Mouse (Mus musculus): ENCODE results near the gene Nfasc. TPM values are rescaled to one million over a fixed set of nuclear protein-coding genes. Genes with fewer than 3 reads are reported as not detected.

Nfasc gene
- total and polyA plus RNA-seq, 3 experiments: 0.04 TPM; not detected in 2

- Histone ChIP-seq H3K4me3 (replicated peaks in 1 of 3; ENCODE audit: low read depth in 2 of 3, low read length in 2 of 3, poor library complexity in 1 of 3) (peak overlapping the region in 1 of 3 experiments; percentile 27), H3K4me2 (ENCODE audit: insufficient read depth, low read depth, poor library complexity, severe bottlenecking) (peak overlapping the region; percentile 53; the same call in 1 of the 2 replicates), H3K79me2 (replicated peaks; ENCODE audit: control insufficient read depth, extremely low read depth, insufficient read depth, poor library complexity, severe bottlenecking) (no peaks in the 10 kb centered on the region), H3K9ac (ENCODE audit: insufficient read depth, low read depth) (no peak overlapping the region), H3K27me3 (replicated peaks) (peaks cover 54% of the 10 kb centered on the region), H3K36me3 (replicated peaks in 1 of 2; ENCODE audit: control insufficient read depth in 1 of 2, insufficient read depth in 1 of 2, low read length in 1 of 2) (no peaks in the 10 kb centered on the region), H3K27ac (ENCODE audit: insufficient read depth, low read depth) (no peak overlapping the region), H3K4me1 (ENCODE audit: control insufficient read depth in 1 of 2, insufficient read depth in 2 of 2) (peaks cover 35 to 59% of the 10 kb centered on the region in 2 experiments), H3K9me3 (replicated peaks; ENCODE audit: low read length) (no peaks in the 10 kb centered on the region)
- dilution Hi-C loops (cut with MboI; ENCODE audit: extremely low pct_ligation_motif_present, extremely low pct_unique_long_range_greater_than_20kb, low sequenced_read_pairs): no loop called here
- TF ChIP-seq BHLHE40 (IDR thresholded peaks at IDR 0.05; ENCODE audit: low read depth, low read length) (peak; percentile 39; the same call in 1 of the 2 replicates), SMC3 (IDR thresholded peaks at IDR 0.05; ENCODE audit: low read depth, low read length) (peak; percentile 15; the same call in 1 of the 2 replicates), POLR2AphosphoS2 (IDR thresholded peaks at IDR 0.05; ENCODE audit: low read depth, low read length) (no peak), CTCF (conservative IDR thresholded peaks at IDR 0.05 in 1 of 2, IDR thresholded peaks at IDR 0.05 in 1 of 2; ENCODE audit: low read depth in 2 of 2, low read length in 2 of 2) (no peak), IRF4 (IDR thresholded peaks at IDR 0.05; ENCODE audit: low read depth, low read length) (peak; percentile 74), CHD2 (IDR thresholded peaks at IDR 0.05; ENCODE audit: low read length) (peak; percentile 76), MAZ (IDR thresholded peaks at IDR 0.05; ENCODE audit: low read depth, low read length) (peak; percentile 65; the same call in 1 of the 2 replicates), EP300 (IDR thresholded peaks at IDR 0.05; ENCODE audit: low read length) (peak; percentile 55), MAFK (IDR thresholded peaks at IDR 0.05; ENCODE audit: insufficient replicate concordance, low read length) (no peak), MXI1 (IDR thresholded peaks at IDR 0.05; ENCODE audit: low read depth, low read length) (no peak; the same call in 1 of the 2 replicates), JUN (IDR thresholded peaks at IDR 0.05; ENCODE audit: insufficient read depth, low read depth, low read length) (no peak), ETS1 (conservative IDR thresholded peaks at IDR 0.05; ENCODE audit: low read depth, low read length) (peak; percentile 66), TCF12 (IDR thresholded peaks at IDR 0.05; ENCODE audit: low read depth, low read length) (peak; percentile 84), USF1 (IDR thresholded peaks at IDR 0.05; ENCODE audit: low read depth, low read length) (no peak), ELF1 (IDR thresholded peaks at IDR 0.05; ENCODE audit: low read depth, low read length) (peak; percentile 56), HCFC1 (IDR thresholded peaks at IDR 0.05; ENCODE audit: low read depth, low read length) (0 out of 2 replicates have a peak, but pooled peaks have one; percentile 14), KAT2A (IDR thresholded peaks at IDR 0.05; ENCODE audit: insufficient replicate concordance, low read length) (0 out of 2 replicates have a peak, but pooled peaks have one; percentile 14), SIN3A (IDR thresholded peaks at IDR 0.05; ENCODE audit: low read length) (0 out of 2 replicates have a peak, but pooled peaks have one; percentile 51)
- peak; percentile 89 for DNase-seq (ENCODE audit: extremely low read depth)
- in situ Hi-C loops (cut with MboI; ENCODE audit: low pct_ligation_motif_present, low pct_unique_long_range_greater_than_20kb, low sequenced_read_pairs): no loop called here
Measured at GRCm38 (mm10) chr1:132530631-132531191, 210.9 kb downstream of the Nfasc start.

GRCm38 (mm10) chr1:132528647-132529334 lies 212.8 kb downstream of the Nfasc start:
- no peak for DNase-seq (ENCODE audit: extremely low read depth)
- dilution Hi-C loops (cut with MboI; ENCODE audit: extremely low pct_ligation_motif_present, extremely low pct_unique_long_range_greater_than_20kb, low sequenced_read_pairs): no loop called here
- H3K4me3 ChIP-seq (replicated peaks in 1 of 3; ENCODE audit: low read depth in 2 of 3, low read length in 2 of 3, poor library complexity in 1 of 3): no peak overlapping the region
- no peak for TF ChIP-seq MEF2A (IDR thresholded peaks at IDR 0.05; ENCODE audit: borderline replicate concordance, low read depth, low read length)
- no peak for TF ChIP-seq RAD21 (IDR thresholded peaks at IDR 0.05; ENCODE audit: low read depth, low read length)
- no peak for TF ChIP-seq ELF1 (IDR thresholded peaks at IDR 0.05; ENCODE audit: low read depth, low read length)
- no peak for TF ChIP-seq SIN3A (IDR thresholded peaks at IDR 0.05; ENCODE audit: low read length)
- no peak for TF ChIP-seq E2F4 (IDR thresholded peaks at IDR 0.05; ENCODE audit: insufficient replicate concordance, low read depth, low read length)
- TF ChIP-seq KAT2A (IDR thresholded peaks at IDR 0.05; ENCODE audit: insufficient replicate concordance, low read length): no peak
- TF ChIP-seq EP300 (IDR thresholded peaks at IDR 0.05; ENCODE audit: low read length): no peak
- TF ChIP-seq MXI1 (IDR thresholded peaks at IDR 0.05; ENCODE audit: low read depth, low read length): no peak
- TF ChIP-seq ZC3H11A (IDR thresholded peaks at IDR 0.05; ENCODE audit: low read depth, low read length): no peak
- TF ChIP-seq MAZ (IDR thresholded peaks at IDR 0.05; ENCODE audit: low read depth, low read length): no peak
- TF ChIP-seq POLR2AphosphoS2 (IDR thresholded peaks at IDR 0.05; ENCODE audit: low read depth, low read length): no peak
- TF ChIP-seq MAFK (IDR thresholded peaks at IDR 0.05; ENCODE audit: insufficient replicate concordance, low read length): no peak
- TF ChIP-seq PAX5 (IDR thresholded peaks at IDR 0.05; ENCODE audit: low read length): no peak
- TF ChIP-seq HCFC1 (IDR thresholded peaks at IDR 0.05; ENCODE audit: low read depth, low read length): no peak
- TF ChIP-seq JUN (IDR thresholded peaks at IDR 0.05; ENCODE audit: insufficient read depth, low read depth, low read length): no peak
- TF ChIP-seq UBTF (IDR thresholded peaks at IDR 0.05; ENCODE audit: low read depth, low read length): no peak
- TF ChIP-seq SMC3 (IDR thresholded peaks at IDR 0.05; ENCODE audit: low read depth, low read length): no peak
- no peak for TF ChIP-seq CHD1 (IDR thresholded peaks at IDR 0.05; ENCODE audit: low read depth, low read length)
- no peak for TF ChIP-seq IRF4 (IDR thresholded peaks at IDR 0.05; ENCODE audit: low read depth, low read length)
- no peaks in the 10 kb centered on the region for H3K79me2 ChIP-seq (replicated peaks; ENCODE audit: control insufficient read depth, extremely low read depth, insufficient read depth, poor library complexity, severe bottlenecking)
- in situ Hi-C loops (cut with MboI; ENCODE audit: low pct_ligation_motif_present, low pct_unique_long_range_greater_than_20kb, low sequenced_read_pairs): loop anchor here (5.0 kb wide), 1 partner anchor 64 kb away; no protein-coding TSS in a partner anchor
- no peaks in the 10 kb centered on the region for H3K36me3 ChIP-seq (replicated peaks in 1 of 2; ENCODE audit: control insufficient read depth in 1 of 2, insufficient read depth in 1 of 2, low read length in 1 of 2)
- peaks cover 59% of the 10 kb centered on the region for H3K27me3 ChIP-seq (replicated peaks)
- peaks cover 3% of the 10 kb centered on the region for H3K9me3 ChIP-seq (replicated peaks; ENCODE audit: low read length)
- H3K4me1 ChIP-seq (ENCODE audit: control insufficient read depth in 1 of 2, insufficient read depth in 2 of 2): peaks cover 25 to 42% of the 10 kb centered on the region in 2 experiments
- H3K9ac ChIP-seq (ENCODE audit: insufficient read depth, low read depth): no peak overlapping the region
- H3K27ac ChIP-seq (ENCODE audit: insufficient read depth, low read depth): no peak overlapping the region
- no peak overlapping the region for H3K4me2 ChIP-seq (ENCODE audit: insufficient read depth, low read depth, poor library complexity, severe bottlenecking)
